Mouse (Mus musculus) gastrocnemius, postnatal 36 days (tissue): ENCODE data around the gene Olfr1156. TPM values are rescaled to one million over a fixed set of nuclear protein-coding genes. Genes with fewer than 3 reads are reported as not detected.

Experiments used
- DNase-seq, 2 experiments: peaks; one replicate each; pipeline ENCODE4 v3.0.0; 2022
- intact Hi-C: fragments of 180-260 bp; cut with DNase I; formaldehyde crosslinking; loops from one replicate; pipeline ENCODE4 v1.15.1; 2025
- long read RNA-seq, 2 experiments: library from polyadenylated mRNA; stranded (forward); transcript quantifications; one replicate each; pipeline ENCODE4 v2.0.0; 2021
- total RNA-seq, 2 experiments: library from RNA; stranded (reverse); gene quantifications; 2 replicates each; pipeline ENCODE4 v1.2.3; 2021

Gene Olfr1156
- total RNA-seq, result not detected
- long read RNA-seq, experiment 1, result 0 reads
- long read RNA-seq, experiment 2, result 0 reads

- no peak for DNase-seq
- intact Hi-C loops, result no loop called here
These were observed at the start of gene Olfr1156 for GRCm38 (mm10) chr2:87953000-87953399. Olfr1156 (minus strand) TSS chr2:87953100.

DNA sequence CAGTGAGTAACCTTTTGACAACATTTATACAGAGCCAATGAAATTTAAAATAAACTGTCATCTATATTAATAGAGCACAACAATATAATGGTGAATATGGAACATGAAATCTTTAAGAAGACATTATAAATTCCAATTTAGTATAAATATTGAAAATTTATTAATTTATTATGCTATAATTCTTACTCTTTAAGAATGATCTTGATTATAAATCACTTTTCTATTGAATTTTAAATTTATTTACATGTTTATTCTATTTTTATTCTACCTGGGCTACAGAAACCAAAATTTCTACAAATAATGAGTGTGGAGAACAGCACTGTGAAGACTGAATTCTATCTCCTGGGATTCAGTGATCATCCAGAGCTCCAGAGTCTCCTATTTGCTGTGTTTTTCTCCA lies 36.9 kb upstream of the Olfr1156 start, which contains the start of gene Olfr1158:
TSS of gene Olfr1158 (plus strand) at position 301 of the 400 bp plus-strand sequence.
- intact Hi-C loops, result no loop called here
- DNase-seq, result no peak

DNA sequence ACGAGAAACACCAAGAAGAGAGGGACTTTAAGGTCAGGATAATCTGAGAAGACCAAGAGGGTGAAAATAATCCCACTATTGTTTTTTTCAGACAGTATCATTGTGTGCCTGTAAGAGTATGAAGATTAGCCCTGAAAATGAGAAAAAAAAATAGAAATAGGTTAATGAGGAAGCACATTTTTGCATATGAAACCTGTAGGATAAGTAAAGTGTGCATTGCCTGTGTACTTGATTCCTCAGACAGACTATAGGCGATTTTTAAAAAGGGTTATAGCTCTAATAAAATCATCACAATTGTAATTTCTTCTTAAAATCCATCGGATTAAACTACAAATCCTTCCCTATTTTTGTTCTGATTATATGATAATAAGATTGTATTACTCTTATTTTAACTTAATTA lies 21.7 kb upstream of the Olfr1156 start, which contains the start of gene Olfr74:
TSS of gene Olfr74 (minus strand) at position 101 of the 400 bp plus-strand sequence.
- DNase-seq, result no peak
- intact Hi-C loops, result no loop called here

DNA sequence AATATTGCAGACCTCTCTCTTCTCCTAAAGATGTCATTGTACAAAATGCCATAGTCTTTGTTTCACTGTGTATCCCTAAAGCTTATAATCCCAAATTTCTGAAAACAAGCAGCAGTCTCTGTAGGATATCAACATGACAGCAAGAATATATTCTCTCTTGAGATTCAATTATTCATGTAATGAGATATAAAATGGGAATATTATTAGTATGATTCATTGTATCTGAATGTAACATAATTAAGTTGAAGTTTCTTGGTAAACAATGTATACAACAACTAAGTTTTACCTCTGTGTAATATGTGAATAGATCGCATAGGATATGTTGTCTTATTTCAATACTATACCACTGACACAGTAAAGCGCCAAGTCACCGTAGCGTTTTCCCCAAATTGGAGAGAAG lies 15.3 kb upstream of the Olfr1156 start, which contains the start of gene Olfr1157:
TSS of gene Olfr1157 (minus strand) at position 101 of the 400 bp plus-strand sequence.
- intact Hi-C loops, result no loop called here
- DNase-seq, result no peak

DNA sequence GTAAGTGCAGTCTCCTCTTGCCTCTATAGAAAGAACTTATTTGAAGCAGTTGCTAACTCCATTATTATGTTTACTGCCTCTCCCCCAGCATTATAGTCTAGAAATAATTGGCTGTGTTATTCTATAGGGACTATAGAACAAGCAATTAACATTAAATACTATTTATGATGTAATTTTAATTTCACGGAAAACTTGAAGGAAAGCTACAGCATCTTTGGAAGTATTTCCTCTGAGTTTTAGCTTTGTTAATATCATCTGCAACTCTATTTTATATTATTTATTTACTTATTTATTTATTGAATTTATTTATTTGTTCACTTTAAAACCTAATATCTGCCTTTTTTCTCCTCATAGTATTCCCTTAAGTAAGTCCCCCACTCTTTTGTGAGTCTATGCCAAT lies 7.9 kb downstream of the Olfr1156 start, which contains the start of gene Olfr1155:
TSS of gene Olfr1155 (minus strand) at position 101 of the 400 bp plus-strand sequence.
- intact Hi-C loops, result no loop called here
- no peak for DNase-seq

- no peak for DNase-seq
- intact Hi-C loops, result no loop called here
These were observed 47.8 kb downstream of the Olfr1156 start, which contains the start of gene Olfr1154 for GRCm38 (mm10) chr2:87905066-87905465. Olfr1154 (minus strand) TSS chr2:87905166.

Other genes starting within 250 kb of the Olfr1156 start
- not detected for gene Olfr1137, start 239.9 kb downstream of the Olfr1156 start, total RNA-seq
- gene Olfr1138, start 213.1 kb downstream of the Olfr1156 start, total RNA-seq, result not detected
- gene Olfr1140, start 209.3 kb downstream of the Olfr1156 start, total RNA-seq, result not detected
- not detected for gene Olfr1141, start 199.1 kb downstream of the Olfr1156 start, total RNA-seq
- gene Olfr152, start 173.6 kb downstream of the Olfr1156 start, total RNA-seq, result not detected
- not detected for gene Olfr1143, start 152.5 kb downstream of the Olfr1156 start, total RNA-seq
- not detected for gene Olfr1145, start 143.3 kb downstream of the Olfr1156 start, total RNA-seq
- gene Olfr1148, start 122.6 kb downstream of the Olfr1156 start, total RNA-seq, result not detected
- gene Olfr1150-ps1, start 109.1 kb downstream of the Olfr1156 start, total RNA-seq, result not detected
- gene Olfr1151, start 97.2 kb downstream of the Olfr1156 start, total RNA-seq, result not detected
- not detected for gene Olfr1152, start 86.6 kb downstream of the Olfr1156 start, total RNA-seq
- not detected for gene Olfr1153, start 58.1 kb downstream of the Olfr1156 start, total RNA-seq
- not detected for gene Olfr1154, start 47.9 kb downstream of the Olfr1156 start, total RNA-seq
- gene Olfr1155, start 8.0 kb downstream of the Olfr1156 start, total RNA-seq, result not detected
- not detected for gene Olfr1157, start 15.2 kb upstream of the Olfr1156 start, total RNA-seq
- gene Olfr74, start 21.6 kb upstream of the Olfr1156 start, total RNA-seq, result not detected
- gene Olfr1158, start 37.0 kb upstream of the Olfr1156 start, total RNA-seq, result not detected
- not detected for gene Olfr1160, start 55.2 kb upstream of the Olfr1156 start, total RNA-seq
- not detected for gene Olfr1161, start 69.7 kb upstream of the Olfr1156 start, total RNA-seq
- not detected for gene Olfr73, start 84.6 kb upstream of the Olfr1156 start, total RNA-seq
- gene Olfr1162, start 98.0 kb upstream of the Olfr1156 start, total RNA-seq, result not detected
- not detected for gene Olfr1163, start 118.7 kb upstream of the Olfr1156 start, total RNA-seq
- not detected for gene Olfr1164, start 140.9 kb upstream of the Olfr1156 start, total RNA-seq
- gene Olfr1166, start 175.2 kb upstream of the Olfr1156 start, total RNA-seq, result not detected
- not detected for gene Olfr1167, start 202.1 kb upstream of the Olfr1156 start, total RNA-seq
- gene Olfr1168, start 228.8 kb upstream of the Olfr1156 start, total RNA-seq, result not detected